Mouse (Mus musculus) adrenal gland, postnatal 10 days (tissue): Measurements from ENCODE around the gene Fam207a. TPM values are rescaled to one million over a fixed set of nuclear protein-coding genes. Genes with fewer than 3 reads are reported as not detected.

ENCODE experiments used
- DNase-seq: peaks from one replicate; pipeline ENCODE4 v3.0.0; 2021; ENCODE audit warnings: mixed read lengths
- total RNA-seq, 2 experiments: library from RNA; stranded (reverse); gene quantifications; 2 replicates each; pipeline ENCODE4 v1.2.3; 2021

The Fam207a gene
- total RNA-seq, 2 experiments from 2014 or later: 17.6 to 19.4 TPM

DNA sequence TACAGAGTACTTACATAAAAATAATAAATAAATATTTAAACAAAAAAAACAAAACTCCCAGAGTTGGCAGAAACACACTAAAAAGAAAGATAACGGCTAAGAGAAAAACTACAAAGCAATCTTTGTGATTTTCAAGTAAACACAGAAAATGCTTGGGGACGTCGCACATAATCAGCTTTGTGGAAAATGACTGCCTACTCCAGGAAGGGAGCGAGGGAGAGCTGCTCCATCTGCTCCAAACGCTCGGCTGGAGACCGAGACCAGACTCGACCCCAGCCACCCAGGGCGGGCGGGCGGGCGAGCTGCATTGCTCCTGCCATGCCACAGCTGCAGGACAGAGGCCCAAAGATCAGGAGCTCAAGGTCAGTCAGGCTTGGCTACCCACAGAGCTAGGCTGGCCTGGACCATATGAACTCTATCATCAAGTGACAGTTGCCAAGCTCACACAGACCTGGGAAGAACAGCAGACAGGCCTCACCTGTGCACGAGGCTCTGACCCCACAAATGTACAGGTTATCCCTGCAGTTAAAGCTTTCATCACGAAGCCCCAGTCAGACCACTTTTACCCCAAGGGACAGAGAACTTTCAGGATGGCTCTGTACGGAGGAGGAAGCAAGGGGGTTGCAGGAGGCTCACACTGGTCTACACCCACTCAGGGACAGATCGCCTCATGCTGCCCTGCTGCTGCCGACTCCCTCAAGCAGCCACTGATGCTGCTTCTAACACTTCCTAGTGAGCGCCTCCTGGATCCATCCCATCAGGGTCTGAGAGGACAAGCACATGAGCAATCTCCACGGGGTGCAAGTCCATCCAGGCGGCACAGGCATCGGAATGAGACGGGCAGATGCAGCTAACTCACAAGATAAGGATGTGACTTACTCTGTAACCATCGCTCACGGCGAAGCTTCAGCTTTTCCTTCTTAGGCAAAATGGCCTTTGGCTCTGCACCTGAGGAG lies 12.3 kb downstream of the Fam207a start:
- DNase-seq: no peak

DNA sequence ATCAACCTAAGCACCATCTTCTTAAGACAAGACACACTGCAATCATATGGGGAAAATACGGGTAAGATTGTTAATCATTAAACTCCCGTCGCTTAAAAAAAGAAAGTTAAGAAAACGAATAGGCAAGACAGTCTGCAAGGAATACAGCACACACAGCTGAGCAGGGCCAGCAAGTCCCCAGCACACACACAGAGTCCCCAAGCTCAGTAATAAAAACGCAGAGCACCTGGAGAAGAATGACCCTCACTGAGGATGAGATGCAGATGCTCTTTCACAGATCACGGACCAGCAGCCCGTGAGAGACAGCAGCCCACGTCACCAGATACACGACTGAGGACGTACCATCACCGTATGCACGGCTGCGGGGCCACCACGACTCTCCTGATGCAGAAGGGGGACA lies 14.9 kb downstream of the Fam207a start:
- DNase-seq: no peak

DNA sequence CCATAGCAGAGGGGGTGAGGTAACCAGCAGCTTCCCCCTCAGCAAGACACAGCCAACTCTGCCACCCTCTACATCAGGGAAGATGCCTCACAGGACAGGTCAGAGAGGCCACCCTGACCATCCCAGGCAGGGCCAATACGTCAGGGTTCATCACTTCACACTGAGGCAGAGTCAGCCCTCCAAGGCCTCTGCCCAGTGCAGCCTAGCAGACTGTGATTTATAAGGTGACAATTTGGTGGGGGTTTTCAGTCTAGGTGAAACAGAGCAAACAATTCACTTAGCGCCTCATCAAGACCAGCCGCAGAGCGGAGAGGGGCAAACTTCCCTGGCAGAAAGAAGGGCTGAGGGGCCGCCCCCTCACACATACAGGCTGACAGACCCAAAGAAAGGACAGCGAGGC lies 17.3 kb downstream of the Fam207a start:
- no peak for DNase-seq

DNA sequence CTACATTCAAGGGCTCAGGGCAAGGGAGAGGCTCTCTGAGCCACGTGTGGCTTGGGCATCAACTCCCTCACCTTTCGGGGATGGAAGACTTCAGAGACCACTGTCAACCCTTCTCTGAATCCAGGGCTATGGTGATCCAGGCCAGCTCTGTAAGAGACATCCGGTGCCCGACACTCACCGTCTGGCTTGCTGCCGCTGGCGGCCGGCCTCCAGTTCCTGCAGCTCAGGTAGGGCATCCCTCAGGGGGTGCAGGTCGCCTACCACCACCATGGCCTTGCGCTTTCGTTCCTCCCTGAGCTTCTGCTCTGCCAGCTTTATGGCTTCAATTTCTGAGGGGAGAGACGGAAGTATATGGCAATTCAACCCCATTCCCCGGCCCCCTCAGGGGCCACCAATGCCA lies 18.4 kb downstream of the Fam207a start:
- no peak for DNase-seq

DNA sequence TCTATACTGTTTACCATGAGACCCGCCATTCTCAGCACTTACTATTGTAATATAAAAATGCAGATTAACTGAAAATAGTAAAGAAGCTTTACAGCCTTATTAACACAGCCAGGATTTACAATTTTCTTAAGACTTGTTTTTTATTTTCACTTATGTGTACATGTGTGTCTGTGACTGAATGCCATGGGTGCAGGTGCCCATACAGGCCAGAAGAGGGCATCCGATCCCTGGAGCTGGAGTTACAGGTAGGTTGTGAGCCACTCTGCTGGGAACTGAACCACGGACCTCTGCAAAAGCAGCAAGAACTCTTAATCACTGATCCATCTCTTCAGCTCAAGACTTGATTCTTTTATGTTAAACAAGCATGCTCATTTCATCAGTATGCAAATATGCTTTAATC lies 22.7 kb downstream of the Fam207a start:
- no peak for DNase-seq

DNA sequence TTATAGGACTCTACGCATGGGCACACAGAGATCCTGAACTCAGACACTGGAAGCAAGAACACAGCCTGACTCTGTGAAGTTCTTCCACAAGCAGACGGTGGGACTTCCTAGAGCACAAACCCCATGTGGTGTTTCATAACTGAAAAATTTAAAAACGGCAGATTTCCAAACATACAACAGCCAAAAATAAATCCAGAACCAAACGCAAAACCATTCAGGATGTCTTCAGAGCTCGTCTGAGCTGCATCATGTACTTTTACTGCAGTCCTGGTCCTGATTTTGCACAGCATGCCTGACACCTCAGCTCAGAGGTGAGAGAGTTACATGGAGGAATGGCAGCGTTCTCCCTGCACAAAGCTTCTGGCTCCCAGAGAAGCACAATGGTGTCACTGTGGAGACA lies 24.0 kb downstream of the Fam207a start:
- no peak for DNase-seq

DNA sequence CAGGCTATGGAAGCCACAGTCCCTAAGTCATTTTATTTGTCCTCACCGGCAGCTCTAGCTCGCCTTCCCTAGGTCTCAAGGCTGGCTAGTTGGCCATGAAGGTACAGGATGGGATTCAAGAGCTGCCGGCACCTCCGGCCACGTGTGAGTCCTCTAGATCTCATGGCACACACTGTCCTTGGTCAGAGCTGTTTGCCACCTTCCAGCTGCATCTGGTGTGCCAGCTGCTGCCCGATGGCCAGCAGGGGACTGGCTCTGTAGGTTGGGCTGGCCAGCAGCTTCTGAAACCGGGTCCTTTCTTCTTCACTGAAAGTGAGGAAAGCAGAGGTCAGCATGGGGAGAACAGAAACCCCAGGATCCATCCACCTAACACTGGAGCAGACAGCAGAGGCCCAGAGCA lies 27.4 kb downstream of the Fam207a start:
- DNase-seq: no peak

DNA sequence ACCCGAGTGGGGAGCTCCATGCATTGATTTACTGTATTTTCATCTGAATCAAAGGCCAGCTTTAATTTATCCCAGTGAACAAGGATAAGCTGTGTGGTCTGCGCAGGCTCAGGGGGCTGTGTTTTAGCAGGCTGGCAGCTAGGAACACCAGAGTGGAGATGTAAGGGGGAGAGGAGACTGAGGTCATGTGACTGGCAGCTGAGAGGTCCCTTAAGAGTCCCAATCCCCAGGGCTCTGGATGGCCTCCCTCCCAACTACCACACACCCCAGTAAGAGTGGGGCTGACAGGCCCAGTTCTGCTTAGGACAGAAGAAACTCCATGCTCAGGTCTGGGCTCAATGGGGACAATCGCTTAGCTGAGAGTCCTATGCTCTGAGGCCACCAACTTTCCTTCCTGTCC lies 29.8 kb downstream of the Fam207a start:
- no peak for DNase-seq

DNA sequence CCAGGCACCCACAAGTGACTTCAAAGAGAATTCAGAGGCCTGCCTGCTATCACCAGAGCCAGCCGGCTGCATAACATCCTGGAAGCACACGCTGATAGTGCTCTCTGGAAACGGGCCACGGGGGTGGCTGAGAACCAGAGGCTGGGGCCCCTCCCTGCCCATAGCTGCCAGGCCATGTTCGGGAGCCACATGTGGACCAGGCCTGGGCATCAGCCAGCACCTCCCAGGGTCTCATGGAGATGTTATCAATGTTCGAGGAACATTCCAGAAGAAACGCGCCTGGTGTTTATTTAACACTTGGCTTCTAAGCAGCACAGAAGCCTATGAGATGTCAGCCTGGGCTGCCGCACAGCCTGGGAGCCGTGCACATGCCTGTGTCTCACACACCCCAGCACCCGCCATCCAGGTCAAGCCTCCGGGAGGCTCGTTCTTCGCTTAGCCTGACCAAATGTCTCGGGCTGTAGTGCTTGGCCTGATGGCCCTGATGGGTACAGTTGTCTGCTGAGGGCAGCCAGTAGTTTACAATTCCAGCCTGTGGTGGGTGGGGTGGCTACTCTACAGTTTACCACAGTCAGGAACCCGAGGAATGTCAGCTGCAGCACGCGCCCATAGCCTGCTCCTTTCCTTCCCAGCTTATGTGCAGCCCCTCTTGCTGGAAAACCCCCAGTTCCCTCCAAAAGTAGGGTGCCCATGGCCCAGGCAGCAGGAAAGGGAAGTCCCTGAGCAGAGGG lies 31.2 kb downstream of the Fam207a start:
- DNase-seq: peak; percentile 47

DNA sequence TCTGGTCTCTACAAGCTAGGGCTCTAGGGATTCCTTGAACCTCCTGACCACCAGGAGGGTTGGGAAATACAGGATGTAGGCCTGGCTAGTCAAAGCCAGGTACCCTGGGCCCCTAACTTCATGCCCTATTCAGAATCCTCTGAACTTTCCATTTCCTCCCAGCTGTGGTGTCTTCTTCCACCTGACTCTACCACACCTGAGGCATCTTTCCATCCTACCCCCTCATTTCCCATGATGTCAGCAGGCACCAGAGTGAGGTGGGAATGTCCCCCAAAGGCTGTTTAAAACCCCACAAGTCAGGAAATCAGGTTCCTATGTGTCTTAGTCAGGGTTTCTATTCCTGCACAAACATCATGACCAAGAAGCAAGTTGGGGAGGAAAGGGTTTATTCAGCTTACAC lies 33.8 kb downstream of the Fam207a start:
- no peak for DNase-seq

DNA sequence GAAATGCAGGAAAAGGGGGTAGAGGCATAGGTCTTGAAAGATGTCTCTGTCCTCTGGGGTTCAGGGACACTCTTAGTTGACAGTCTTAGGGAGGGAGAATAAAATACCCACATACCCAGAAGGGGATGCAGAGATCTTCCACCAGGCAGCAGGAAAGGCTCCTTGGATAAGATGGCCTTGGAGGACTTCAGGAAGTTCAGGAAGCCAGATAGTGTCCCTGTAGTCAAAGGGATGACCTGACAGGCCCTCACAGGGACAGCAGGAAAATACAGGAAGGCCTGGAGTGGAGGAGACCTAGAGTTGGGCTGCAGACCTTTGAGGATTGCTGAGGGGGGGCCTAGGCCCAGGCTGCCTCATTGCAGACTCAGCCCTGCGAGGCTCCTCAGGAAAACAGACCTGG lies 35.6 kb downstream of the Fam207a start:
- DNase-seq: no peak

DNA sequence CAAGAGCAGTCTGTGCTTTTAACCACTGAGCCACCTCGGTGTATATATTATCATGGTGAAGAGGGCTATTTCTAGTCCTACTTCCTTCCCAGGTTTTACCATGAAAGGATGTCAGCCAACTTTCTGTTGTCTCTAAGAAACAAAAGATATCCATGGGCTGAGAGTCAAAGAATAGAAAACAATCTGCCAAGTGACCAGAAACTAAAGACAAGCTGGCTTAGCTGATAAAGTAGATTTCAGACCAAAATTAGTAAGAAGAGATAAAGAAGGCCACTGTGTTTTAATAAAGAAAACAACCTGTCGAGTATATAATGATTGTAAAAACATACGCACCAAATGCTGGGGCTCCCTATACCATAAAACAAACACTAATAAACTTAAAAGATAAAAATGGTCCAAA lies 38.7 kb downstream of the Fam207a start:
- no peak for DNase-seq

DNA sequence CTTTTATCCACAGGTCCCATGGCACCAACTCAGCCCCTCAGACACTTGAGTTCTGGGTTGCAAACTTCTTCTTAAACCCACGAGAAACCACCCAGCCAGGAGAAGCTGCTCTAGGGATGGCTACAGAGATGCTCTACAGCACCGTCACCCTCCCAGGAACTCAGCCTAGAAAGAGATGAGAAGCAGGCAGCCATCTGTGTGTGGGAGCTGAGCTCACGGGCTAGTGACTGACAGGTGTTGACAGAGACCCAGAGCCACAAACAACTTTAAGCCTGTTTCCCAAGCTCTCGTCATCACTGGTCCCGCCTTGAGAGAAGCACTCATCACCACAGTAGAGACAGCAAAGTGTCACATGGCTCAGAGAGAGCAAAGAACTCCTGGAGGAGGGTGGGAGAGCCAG lies 43.4 kb downstream of the Fam207a start:
- DNase-seq: no peak

DNA sequence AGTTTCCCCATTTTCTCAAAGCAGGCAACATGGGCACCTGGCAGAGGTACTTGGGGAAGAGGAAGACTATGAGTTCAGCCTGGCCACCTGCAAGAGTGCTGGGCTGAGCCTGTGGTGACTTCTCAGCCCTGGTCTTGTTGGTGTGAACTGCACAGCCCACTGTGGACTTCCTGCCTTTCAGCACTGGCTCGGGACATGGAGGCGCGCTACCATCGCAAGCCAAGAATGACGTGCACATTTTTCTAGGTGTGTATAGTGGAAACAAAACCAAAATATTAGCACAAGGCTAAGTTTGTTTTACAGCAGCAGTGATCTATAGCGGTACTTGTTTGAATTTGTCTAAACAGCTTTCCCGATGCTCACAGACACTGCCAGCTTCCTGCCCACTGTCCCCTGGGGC lies 44.1 kb downstream of the Fam207a start:
- no peak for DNase-seq

DNA sequence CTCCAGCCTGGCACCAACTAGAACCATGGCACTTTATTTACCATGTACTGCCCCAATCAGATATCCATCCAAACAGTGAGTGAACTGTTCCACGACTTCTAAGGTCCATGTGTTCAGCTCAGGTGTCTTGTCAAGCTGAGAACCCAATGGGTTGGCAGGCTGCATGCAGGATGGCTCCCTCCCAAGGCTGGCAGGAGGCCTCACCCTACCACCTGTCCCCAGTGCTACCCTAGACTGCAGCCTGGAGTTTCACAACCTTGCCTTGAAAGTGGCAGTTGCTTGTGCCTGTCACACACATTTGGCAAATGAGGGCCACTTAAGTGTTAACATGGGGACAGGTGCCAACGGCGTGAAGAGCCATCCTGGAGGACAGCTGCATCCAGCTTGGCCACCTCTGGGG lies 44.8 kb downstream of the Fam207a start:
- no peak for DNase-seq

DNA sequence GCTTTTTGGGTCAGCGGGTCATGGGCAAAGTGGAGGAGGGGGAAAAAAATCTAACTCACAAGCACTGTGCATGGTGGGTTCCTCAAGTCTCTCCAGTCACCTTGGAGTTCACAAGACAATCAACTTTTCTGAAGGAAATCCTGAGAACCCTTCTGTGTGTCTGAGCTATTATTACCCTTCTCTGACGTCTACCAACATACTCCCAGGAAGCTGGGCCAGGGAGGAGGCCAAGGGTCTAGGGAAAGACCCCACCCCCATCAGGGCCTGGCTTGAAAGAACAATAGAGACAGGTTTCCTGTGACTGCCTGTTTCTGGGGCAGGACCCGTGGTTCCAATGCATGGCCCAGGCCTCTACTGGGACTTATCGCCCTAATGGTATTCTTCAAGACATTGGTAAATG lies 46.9 kb downstream of the Fam207a start:
- DNase-seq: no peak

DNA sequence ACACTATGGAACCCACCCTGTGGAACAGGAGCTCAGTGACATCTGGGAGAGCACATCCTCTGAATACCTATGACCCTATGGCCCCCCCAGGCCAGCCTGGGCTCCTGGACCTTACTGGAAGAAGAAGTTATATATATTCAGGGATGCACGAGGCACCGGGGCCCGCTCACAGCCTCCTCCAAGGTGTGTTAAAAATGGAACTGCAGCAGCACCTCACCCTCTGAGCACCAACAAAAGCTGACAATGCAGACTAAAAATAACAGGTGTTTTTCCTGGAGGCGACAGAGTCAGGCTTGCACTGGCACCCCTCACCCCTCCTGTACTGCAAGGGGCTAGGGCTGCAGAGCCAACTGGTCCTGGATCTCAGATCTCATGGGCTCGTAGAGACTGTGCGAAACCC lies 48.2 kb downstream of the Fam207a start:
- no peak for DNase-seq

DNA sequence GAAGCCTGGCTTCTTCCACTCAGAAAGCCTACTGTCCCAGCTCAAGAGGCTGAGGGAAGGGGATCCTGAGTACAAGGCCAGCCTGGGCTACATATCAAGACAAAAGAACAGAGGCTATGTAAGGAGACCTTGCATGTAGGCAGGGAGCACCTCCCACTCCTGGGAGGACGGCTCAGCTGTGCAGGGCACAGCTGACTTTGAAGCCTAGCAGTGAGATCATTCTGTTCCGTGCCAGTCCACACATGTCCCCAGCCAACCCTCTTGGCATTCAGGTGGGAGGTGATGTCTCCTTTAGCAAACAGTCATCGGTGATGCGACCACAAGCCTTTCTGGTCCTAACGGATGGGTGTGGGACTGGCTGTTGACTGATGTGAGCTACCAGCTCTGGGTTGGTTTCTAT lies 49.7 kb downstream of the Fam207a start:
- DNase-seq: no peak

DNA sequence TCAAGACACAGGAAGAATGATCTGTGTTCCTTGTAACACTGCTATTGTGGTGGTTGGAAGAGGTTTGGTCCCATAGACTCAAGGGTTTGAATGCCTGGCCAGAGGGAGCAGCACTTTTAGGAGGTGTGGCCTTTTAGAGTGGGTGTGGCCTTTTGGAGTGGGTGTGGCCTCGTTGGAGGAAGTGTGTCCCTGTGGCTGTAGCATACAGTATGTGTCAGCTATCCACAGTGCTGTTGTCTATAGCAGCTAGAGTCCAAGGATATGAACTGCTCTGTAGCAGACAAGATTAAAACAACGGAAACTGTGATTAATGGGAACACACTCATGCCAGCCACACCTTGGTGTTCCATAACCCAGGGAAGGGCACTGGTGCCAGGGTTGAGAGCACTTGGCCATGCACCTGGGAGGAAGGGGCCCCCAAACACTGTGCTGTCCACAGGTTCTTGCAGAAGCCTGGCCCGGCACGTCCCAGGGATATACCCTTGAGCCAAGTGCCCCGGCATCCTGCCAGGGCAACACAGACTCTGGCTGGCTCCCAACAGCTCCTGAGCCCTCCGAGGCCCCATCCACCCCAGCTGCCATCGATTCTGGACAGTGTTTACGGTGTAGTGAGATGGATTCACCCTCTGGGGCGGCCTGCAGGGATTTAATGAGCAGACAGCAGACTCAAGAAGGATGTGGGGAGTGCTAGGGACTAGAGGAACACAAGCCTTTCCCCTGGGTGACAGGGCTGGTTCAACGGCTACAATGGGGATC lies 51.2 kb downstream of the Fam207a start:
- DNase-seq: peak; percentile 89

DNA sequence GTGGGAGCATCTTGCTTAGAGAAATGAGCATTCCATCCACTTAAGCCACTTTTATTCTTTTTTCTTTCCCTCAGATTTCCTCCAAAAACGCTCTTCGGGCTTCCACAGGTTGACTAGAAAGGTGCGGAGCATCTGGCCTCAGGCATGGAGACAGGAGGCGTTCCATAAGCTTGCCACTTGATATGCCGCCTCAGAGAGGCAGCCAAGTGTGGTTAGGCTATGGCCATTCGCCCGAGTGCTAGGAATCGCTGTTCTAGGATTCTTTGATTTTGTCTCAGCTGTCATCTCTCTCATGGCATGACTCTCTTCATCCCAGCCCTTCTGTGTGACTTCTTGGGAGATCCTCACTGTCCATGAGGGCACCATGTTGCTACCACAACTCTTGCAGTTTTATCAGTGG lies 54.4 kb downstream of the Fam207a start:
- DNase-seq: no peak

DNA sequence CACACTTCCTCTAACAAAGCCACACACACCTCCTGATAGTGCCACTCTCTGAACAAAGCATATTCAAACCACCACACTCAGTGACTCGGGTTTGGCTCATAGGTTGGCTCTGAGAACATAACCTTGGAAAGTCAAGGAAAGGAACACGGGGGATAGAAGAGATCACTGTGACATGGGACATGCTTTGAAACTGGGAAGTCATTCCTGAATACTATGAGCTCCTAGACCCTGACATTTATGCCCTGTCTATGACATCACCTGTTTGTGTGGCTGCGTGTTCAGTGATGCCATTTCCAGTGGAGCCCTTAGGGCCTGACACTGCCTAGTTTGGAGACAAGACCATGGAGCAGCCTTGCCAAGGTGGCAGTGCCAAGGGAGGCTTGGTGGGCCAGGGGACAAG lies 57.9 kb downstream of the Fam207a start:
- DNase-seq: no peak

DNA sequence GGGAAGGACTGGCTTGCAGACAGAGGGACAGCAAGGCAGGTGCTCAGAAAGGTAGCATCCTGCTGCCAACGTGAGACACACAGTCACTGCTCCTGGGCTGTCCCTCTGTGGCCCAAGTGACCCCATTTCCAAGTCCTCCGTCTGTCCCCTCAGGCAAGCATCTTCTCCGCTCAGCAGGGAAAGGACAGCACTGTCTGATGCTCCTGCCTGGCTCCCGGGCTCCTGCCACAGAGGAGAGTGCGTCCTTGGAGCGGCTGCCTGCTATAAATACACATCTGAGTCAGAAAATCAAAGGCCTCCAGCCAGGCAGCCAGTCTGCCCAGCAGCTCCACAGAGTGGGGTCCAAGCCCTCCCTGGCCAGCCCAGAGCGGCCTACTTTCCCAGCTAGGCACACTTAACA lies 59.1 kb downstream of the Fam207a start:
- DNase-seq: peak; percentile 76
